Mouse (Mus musculus): ENCODE measurements around the gene Sorbs1. TPM values are rescaled to one million over a fixed set of nuclear protein-coding genes. Genes with fewer than 3 reads are reported as not detected.

Sorbs1 gene
- polyA plus RNA-seq, 1 experiment from 2014 or later: 88.3 TPM

- 91% methylated on average over 9 of the region's 9 CpGs for WGBS
- ATAC-seq (replicated peaks; ENCODE audit: low FRiP score, low TSS enrichment, low read depth) (no peak), DNase-seq (ENCODE audit: low spot score) (no peak)
- Histone ChIP-seq H3K4me1 (replicated peaks; ENCODE audit: control insufficient read depth, insufficient read depth, low read length) (no peaks in the 10 kb centered on the region), H3K4me2 (ENCODE audit: low read length) (no peak overlapping the region), H3K9me3 (ENCODE audit: control insufficient read depth, low read length) (no peaks in the 10 kb centered on the region), H3K27me3 (replicated peaks; ENCODE audit: control insufficient read depth, insufficient read depth, low read length) (no peaks in the 10 kb centered on the region), H3K4me3 (ENCODE audit: low read depth, low read length) (no peak overlapping the region), H3K27ac (ENCODE audit: low read depth) (no peak overlapping the region), H3K9ac (ENCODE audit: low read length) (no peak overlapping the region), H3K36me3 (ENCODE audit: control insufficient read depth, insufficient read depth, low read length) (no peaks in the 10 kb centered on the region)
Measured at GRCm38 (mm10) chr19:40288415-40288814, 225.2 kb downstream of the Sorbs1 start.

- ATAC-seq (replicated peaks; ENCODE audit: low FRiP score, low TSS enrichment, low read depth): no peak
Measured at GRCm38 (mm10) chr19:40284704-40285103, 228.9 kb downstream of the Sorbs1 start.

GRCm38 (mm10) chr19:40283415-40283814 is 230.2 kb downstream of the Sorbs1 start:
- H3K9ac ChIP-seq (ENCODE audit: low read length): no peak overlapping the region
- H3K27ac ChIP-seq (ENCODE audit: low read depth): no peak overlapping the region
- no peak overlapping the region for H3K4me2 ChIP-seq (ENCODE audit: low read length)
- WGBS: 66% methylated on average over 2 of the region's 2 CpGs
- H3K36me3 ChIP-seq (ENCODE audit: control insufficient read depth, insufficient read depth, low read length): no peaks in the 10 kb centered on the region
- H3K27me3 ChIP-seq (replicated peaks; ENCODE audit: control insufficient read depth, insufficient read depth, low read length): no peaks in the 10 kb centered on the region
- no peak overlapping the region for H3K4me3 ChIP-seq (ENCODE audit: low read depth, low read length)
- no peak for DNase-seq (ENCODE audit: low spot score)
- no peak for ATAC-seq (replicated peaks; ENCODE audit: low FRiP score, low TSS enrichment, low read depth)
- no peaks in the 10 kb centered on the region for H3K4me1 ChIP-seq (replicated peaks; ENCODE audit: control insufficient read depth, insufficient read depth, low read length)
- no peaks in the 10 kb centered on the region for H3K9me3 ChIP-seq (ENCODE audit: control insufficient read depth, low read length)

More at GRCm38 (mm10) chr19:40284704-40285103, 228.9 kb downstream of the Sorbs1 start:
- H3K4me1 ChIP-seq (replicated peaks; ENCODE audit: control insufficient read depth, insufficient read depth, low read length): no peaks in the 10 kb centered on the region
- H3K27ac ChIP-seq (ENCODE audit: low read depth): no peak overlapping the region
- no peaks in the 10 kb centered on the region for H3K9me3 ChIP-seq (ENCODE audit: control insufficient read depth, low read length)
- no peak overlapping the region for H3K9ac ChIP-seq (ENCODE audit: low read length)
- no peak overlapping the region for H3K4me2 ChIP-seq (ENCODE audit: low read length)
- H3K36me3 ChIP-seq (ENCODE audit: control insufficient read depth, insufficient read depth, low read length): no peaks in the 10 kb centered on the region
- H3K27me3 ChIP-seq (replicated peaks; ENCODE audit: control insufficient read depth, insufficient read depth, low read length): no peaks in the 10 kb centered on the region
- DNase-seq (ENCODE audit: low spot score): no peak
- WGBS: 68% methylated on average over 2 of the region's 2 CpGs
- no peak overlapping the region for H3K4me3 ChIP-seq (ENCODE audit: low read depth, low read length)

- H3K4me3 ChIP-seq (ENCODE audit: low read depth, low read length): no peak overlapping the region
- H3K4me1 ChIP-seq (replicated peaks; ENCODE audit: control insufficient read depth, insufficient read depth, low read length): no peaks in the 10 kb centered on the region
- 76% methylated on average over 8 of the region's 8 CpGs for WGBS
- H3K9me3 ChIP-seq (ENCODE audit: control insufficient read depth, low read length): no peaks in the 10 kb centered on the region
- no peaks in the 10 kb centered on the region for H3K27me3 ChIP-seq (replicated peaks; ENCODE audit: control insufficient read depth, insufficient read depth, low read length)
- H3K4me2 ChIP-seq (ENCODE audit: low read length): no peak overlapping the region
- ATAC-seq (replicated peaks; ENCODE audit: low FRiP score, low TSS enrichment, low read depth) (no peak), DNase-seq (ENCODE audit: low spot score) (no peak)
- no peak overlapping the region for H3K9ac ChIP-seq (ENCODE audit: low read length)
- H3K27ac ChIP-seq (ENCODE audit: low read depth): no peak overlapping the region
- H3K36me3 ChIP-seq (ENCODE audit: control insufficient read depth, insufficient read depth, low read length): no peaks in the 10 kb centered on the region
Measured at GRCm38 (mm10) chr19:40278372-40279023, 235.1 kb downstream of the Sorbs1 start.

- Histone ChIP-seq H3K27ac (ENCODE audit: low read depth) (no peak overlapping the region), H3K27me3 (replicated peaks; ENCODE audit: control insufficient read depth, insufficient read depth, low read length) (0 out of 2 replicates have a peak, but pooled peaks cover 4% of the 10 kb centered on the region), H3K9me3 (ENCODE audit: control insufficient read depth, low read length) (no peaks in the 10 kb centered on the region), H3K4me2 (ENCODE audit: low read length) (no peak overlapping the region), H3K4me1 (replicated peaks; ENCODE audit: control insufficient read depth, insufficient read depth, low read length) (no peaks in the 10 kb centered on the region), H3K4me3 (ENCODE audit: low read depth, low read length) (no peak overlapping the region), H3K36me3 (ENCODE audit: control insufficient read depth, insufficient read depth, low read length) (no peaks in the 10 kb centered on the region), H3K9ac (ENCODE audit: low read length) (no peak overlapping the region)
- DNase-seq (ENCODE audit: low spot score) (no peak), ATAC-seq (replicated peaks; ENCODE audit: low FRiP score, low TSS enrichment, low read depth) (no peak)
- WGBS: 89% methylated on average over 8 of the region's 8 CpGs
Measured at GRCm38 (mm10) chr19:40277494-40277893, 236.1 kb downstream of the Sorbs1 start.

- no peak for DNase-seq (ENCODE audit: low spot score)
- Histone ChIP-seq H3K9ac (ENCODE audit: low read length) (no peak overlapping the region), H3K9me3 (ENCODE audit: control insufficient read depth, low read length) (no peaks in the 10 kb centered on the region), H3K27me3 (replicated peaks; ENCODE audit: control insufficient read depth, insufficient read depth, low read length) (0 out of 2 replicates have a peak, but pooled peaks cover 8% of the 10 kb centered on the region), H3K4me3 (ENCODE audit: low read depth, low read length) (no peak overlapping the region), H3K4me2 (ENCODE audit: low read length) (no peak overlapping the region), H3K4me1 (replicated peaks; ENCODE audit: control insufficient read depth, insufficient read depth, low read length) (no peaks in the 10 kb centered on the region), H3K27ac (ENCODE audit: low read depth) (no peak overlapping the region), H3K36me3 (ENCODE audit: control insufficient read depth, insufficient read depth, low read length) (no peaks in the 10 kb centered on the region)
- no peak for ATAC-seq (replicated peaks; ENCODE audit: low FRiP score, low TSS enrichment, low read depth)
- 86% methylated on average over 14 of the region's 14 CpGs for WGBS
Measured at GRCm38 (mm10) chr19:40275401-40276188, 238.0 kb downstream of the Sorbs1 start.

- WGBS: 47% methylated on average over 13 of the region's 13 CpGs
- 0 out of 2 replicates have a peak, but pooled peaks cover 12% of the 10 kb centered on the region for H3K27me3 ChIP-seq (replicated peaks; ENCODE audit: control insufficient read depth, insufficient read depth, low read length)
- no peak overlapping the region for H3K27ac ChIP-seq (ENCODE audit: low read depth)
- no peak overlapping the region for H3K4me3 ChIP-seq (ENCODE audit: low read depth, low read length)
- DNase-seq (ENCODE audit: low spot score) (no peak), ATAC-seq (replicated peaks; ENCODE audit: low FRiP score, low TSS enrichment, low read depth) (no peak)
- no peaks in the 10 kb centered on the region for H3K36me3 ChIP-seq (ENCODE audit: control insufficient read depth, insufficient read depth, low read length)
- H3K4me1 ChIP-seq (replicated peaks; ENCODE audit: control insufficient read depth, insufficient read depth, low read length): no peaks in the 10 kb centered on the region
- no peak overlapping the region for H3K9ac ChIP-seq (ENCODE audit: low read length)
- H3K4me2 ChIP-seq (ENCODE audit: low read length): no peak overlapping the region
- no peaks in the 10 kb centered on the region for H3K9me3 ChIP-seq (ENCODE audit: control insufficient read depth, low read length)
Measured at GRCm38 (mm10) chr19:40272674-40273073, 240.9 kb downstream of the Sorbs1 start.

- peak; percentile 87 for ATAC-seq (replicated peaks; ENCODE audit: low FRiP score, low TSS enrichment, low read depth)
- DNase-seq (ENCODE audit: low spot score): peak; percentile 89
- peak within 1 kb of the TSS; percentile 27 for H3K27ac ChIP-seq (ENCODE audit: low read depth)
Measured at GRCm38 (mm10) chr19:40271308-40271892, 242.2 kb downstream of the Sorbs1 start, which contains the start of gene Pdlim1. Gene Pdlim1, minus strand, starts transcription at chr19:40271842.

More at GRCm38 (mm10) chr19:40271308-40271892, 242.2 kb downstream of the Sorbs1 start, which contains the start of gene Pdlim1:
- Histone ChIP-seq H3K4me3 (ENCODE audit: low read depth, low read length) (peak within 1 kb of the TSS; percentile 70), H3K9me3 (ENCODE audit: control insufficient read depth, low read length) (no peaks in the 10 kb centered on the region), H3K4me2 (ENCODE audit: low read length) (peak within 1 kb of the TSS; percentile 91), H3K36me3 (ENCODE audit: control insufficient read depth, insufficient read depth, low read length) (no peaks in the 10 kb centered on the region), H3K4me1 (replicated peaks; ENCODE audit: control insufficient read depth, insufficient read depth, low read length) (no peaks in the 10 kb centered on the region), H3K9ac (ENCODE audit: low read length) (peak within 1 kb of the TSS; percentile 66), H3K27me3 (replicated peaks; ENCODE audit: control insufficient read depth, insufficient read depth, low read length) (0 out of 2 replicates have a peak, but pooled peaks cover 12% of the 10 kb centered on the region)
- WGBS: under 1% methylated on average over 54 of the region's 54 CpGs
